Mouse (Mus musculus) C2C12 (cell line): ENCODE data around the gene Scp2. TPM values are rescaled to one million over a fixed set of nuclear protein-coding genes. Genes with fewer than 3 reads are reported as not detected.

Experiments
- H3K27me3 ChIP-seq: one replicate; pipeline ENCODE4 v1.6.1; 2011; ENCODE audit not compliant: control insufficient read depth, insufficient read depth, insufficient read length
- H3K36me3 ChIP-seq: one replicate; pipeline ENCODE4 v1.6.1; 2011; ENCODE audit not compliant: control insufficient read depth, insufficient read depth
- H3K4me3 ChIP-seq: one replicate; pipeline ENCODE4 v1.5.1; 2011; ENCODE audit warnings: mild to moderate bottlenecking, control low read depth; ENCODE audit not compliant: poor library complexity, insufficient read depth, severe bottlenecking
- H3K79me2 ChIP-seq: one replicate; pipeline ENCODE4 v1.6.1; 2011; ENCODE audit not compliant: control insufficient read depth, insufficient read depth
- H3K79me3 ChIP-seq: one replicate; pipeline ENCODE4 v1.6.1; 2011; ENCODE audit warnings: low read depth, control low read depth
- H3ac ChIP-seq: one replicate; pipeline ENCODE3; 2011; ENCODE audit warnings: low read depth; ENCODE audit not compliant: control insufficient read depth, insufficient read length
- CEBPB ChIP-seq: IDR thresholded peaks from one replicate; pipeline ENCODE4 v1.6.1; 2011; ENCODE audit warnings: low read depth, mild to moderate bottlenecking, control low read depth, moderate library complexity
- CTCF ChIP-seq: IDR thresholded peaks from one replicate; pipeline ENCODE4 v1.5.1; 2011; ENCODE audit not compliant: control insufficient read depth, insufficient read depth, insufficient read length
- FOSL1 ChIP-seq: IDR thresholded peaks from one replicate; pipeline ENCODE4 v1.8.0; 2011; ENCODE audit warnings: mild to moderate bottlenecking, low read length; ENCODE audit not compliant: poor library complexity, insufficient read depth, severe bottlenecking
- MAX ChIP-seq: IDR thresholded peaks from one replicate; pipeline ENCODE4 v1.6.1; 2011; ENCODE audit warnings: mild to moderate bottlenecking, control low read depth
- MYOD1 ChIP-seq: IDR thresholded peaks from one replicate; pipeline ENCODE4 v1.6.1; 2011; ENCODE audit warnings: low read depth; ENCODE audit not compliant: control insufficient read depth, insufficient read length
- MYOG ChIP-seq: IDR thresholded peaks from one replicate; pipeline ENCODE4 v1.6.1; 2011; ENCODE audit not compliant: control insufficient read depth, insufficient read length; ENCODE audit errors: extremely low read depth
- USF1 ChIP-seq: IDR thresholded peaks from one replicate; pipeline ENCODE4 v1.6.1; 2011; ENCODE audit warnings: low read depth, mild to moderate bottlenecking, control low read depth, moderate library complexity
- polyA plus RNA-seq: library from polyadenylated mRNA; unstranded; fragments of >200 nt; fragmentation: generic; extraction: Trizol; gene quantifications from one replicate; pipeline ENCODE4 v1.2.1, GENCODE M21; 2012; ENCODE audit warnings: missing spikeins

Gene Scp2
- polyA plus RNA-seq, 1 experiment, result 76.9 TPM

- H3K27me3 ChIP-seq, result no peaks in the 10 kb centered on the region
- TF ChIP-seq MYOD1 (no peak), FOSL1 (no peak)
- H3ac ChIP-seq, result no peak overlapping the region
- peaks cover 19% of the 10 kb centered on the region for H3K36me3 ChIP-seq
- no peaks in the 10 kb centered on the region for H3K79me2 ChIP-seq
- H3K79me3 ChIP-seq, result no peaks in the 10 kb centered on the region
- no peak overlapping the region for H3K4me3 ChIP-seq
These were observed 88.9 kb downstream of the Scp2 start for GRCm38 (mm10) chr4:108055873-108056272.

GRCm38 (mm10) chr4:108052673-108053072 is 92.1 kb downstream of the Scp2 start:
- peaks cover 45% of the 10 kb centered on the region for H3K36me3 ChIP-seq
- no peaks in the 10 kb centered on the region for H3K79me2 ChIP-seq
- no peaks in the 10 kb centered on the region for H3K79me3 ChIP-seq
- TF ChIP-seq MAX (no peak), USF1 (no peak)
- H3K4me3 ChIP-seq, result no peak overlapping the region
- no peak overlapping the region for H3ac ChIP-seq
- H3K27me3 ChIP-seq, result no peaks in the 10 kb centered on the region

GRCm38 (mm10) chr4:108051687-108052274 is 93.0 kb downstream of the Scp2 start:
- Histone ChIP-seq H3K27me3 (no peaks in the 10 kb centered on the region), H3K79me2 (no peaks in the 10 kb centered on the region), H3K79me3 (no peaks in the 10 kb centered on the region), H3K36me3 (peaks cover 49% of the 10 kb centered on the region), H3ac (no peak overlapping the region), H3K4me3 (no peak overlapping the region)
- TF ChIP-seq MYOG (no peak), MYOD1 (no peak), MAX (no peak), CEBPB (no peak), FOSL1 (no peak), USF1 (no peak), CTCF (no peak)

- H3ac ChIP-seq, result no peak overlapping the region
- TF ChIP-seq MYOG (no peak), FOSL1 (no peak)
- peaks cover 36% of the 10 kb centered on the region for H3K36me3 ChIP-seq
These were observed 98.7 kb downstream of the Scp2 start for GRCm38 (mm10) chr4:108046136-108046535.

GRCm38 (mm10) chr4:108045136-108046107 is 99.4 kb downstream of the Scp2 start:
- peaks cover 32% of the 10 kb centered on the region for H3K36me3 ChIP-seq
- TF ChIP-seq MYOG, result no peak
- no peak for TF ChIP-seq USF1
- no peak for TF ChIP-seq MAX
- TF ChIP-seq CEBPB, result no peak

More at GRCm38 (mm10) chr4:108046136-108046535, 98.7 kb downstream of the Scp2 start:
- Histone ChIP-seq H3K79me2 (no peaks in the 10 kb centered on the region), H3K79me3 (no peaks in the 10 kb centered on the region), H3K27me3 (no peaks in the 10 kb centered on the region), H3K4me3 (no peak overlapping the region)

GRCm38 (mm10) chr4:108037027-108037426 is 107.8 kb downstream of the Scp2 start:
- no peaks in the 10 kb centered on the region for H3K79me3 ChIP-seq
- TF ChIP-seq CEBPB (no peak), MAX (no peak), CTCF (no peak), MYOG (no peak), FOSL1 (no peak), MYOD1 (no peak), USF1 (no peak)
- H3K79me2 ChIP-seq, result no peaks in the 10 kb centered on the region
- H3ac ChIP-seq, result no peak overlapping the region
- peaks cover 4% of the 10 kb centered on the region for H3K27me3 ChIP-seq
- H3K36me3 ChIP-seq, result no peaks in the 10 kb centered on the region
- H3K4me3 ChIP-seq, result no peak overlapping the region

More at GRCm38 (mm10) chr4:108045136-108046107, 99.4 kb downstream of the Scp2 start:
- Histone ChIP-seq H3K27me3 (no peaks in the 10 kb centered on the region), H3K4me3 (no peak overlapping the region), H3ac (no peak overlapping the region), H3K79me2 (no peaks in the 10 kb centered on the region), H3K79me3 (no peaks in the 10 kb centered on the region)
